21 mouse cellular contexts compared by ENCODE assay signal in the genomic region with DNA sequence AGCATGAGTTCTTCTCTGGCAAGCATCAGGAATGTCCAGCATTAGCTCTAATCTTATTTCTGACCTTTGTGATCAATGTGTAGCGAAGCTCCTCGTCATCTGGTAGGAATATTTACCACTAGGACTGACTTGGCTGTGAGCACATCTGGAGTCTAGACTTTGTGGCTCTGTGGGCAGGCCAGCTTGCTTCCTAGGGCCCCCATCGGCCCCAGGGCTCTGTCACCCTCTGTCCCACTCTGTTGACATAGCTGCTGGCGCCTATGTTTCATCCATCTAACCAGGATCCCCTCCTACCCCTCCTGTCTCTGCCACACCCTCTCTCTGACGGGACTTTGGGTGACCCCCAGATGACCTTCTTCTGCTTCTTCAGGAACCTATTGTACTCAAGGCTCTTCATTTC.
DNase-seq lines count a peak whose midpoint lies in the region; ATAC-seq and TF ChIP-seq lines count a peak whose summit lies in the region.
"Had no signal": no experiment of that assay in that cellular context is flagged by ENCODE, and none has a peak within 500 bp of the region (broad histone marks: within the 10 kb centered on the region; RNA-seq: fewer than 3 reads in every experiment).

No protein-coding gene starts in this region.

- H3K4me3 ChIP-seq in lung, embryonic 16.5 days (ENCODE audit: low read length) = no peak overlapping the region
- no peak overlapping the region for H3K4me3 ChIP-seq in lung, postnatal 0 days (ENCODE audit: low read depth, low read length)
- no peak overlapping the region for H3K4me3 ChIP-seq in embryonic facial prominence, embryonic 10.5 days
- no peak overlapping the region for H3K4me3 ChIP-seq in neural tube, embryonic 11.5 days (ENCODE audit: low read depth, low read length)
- H3K4me3 ChIP-seq: embryonic facial prominence, embryonic 12.5 days; hindbrain, embryonic 15.5 days; intestine, embryonic 15.5 days; limb, embryonic 13.5 days had no signal

- no peaks in the 10 kb centered on the region for H3K27me3 ChIP-seq in lung, embryonic 16.5 days (ENCODE audit: control insufficient read depth, insufficient read depth, low read depth, low read length)
- H3K27me3 ChIP-seq in lung, postnatal 0 days (replicated peaks; ENCODE audit: insufficient read depth, low read length) = no peaks in the 10 kb centered on the region
- no peaks in the 10 kb centered on the region for H3K27me3 ChIP-seq in embryonic facial prominence, embryonic 10.5 days (replicated peaks; ENCODE audit: low read depth, poor library complexity, severe bottlenecking)
- no peaks in the 10 kb centered on the region for H3K27me3 ChIP-seq in neural tube, embryonic 11.5 days (ENCODE audit: control insufficient read depth, insufficient read depth, low read length)
- H3K27me3 ChIP-seq: embryonic facial prominence, embryonic 12.5 days; hindbrain, embryonic 15.5 days; intestine, embryonic 15.5 days; limb, embryonic 13.5 days had no signal

- TF ChIP-seq EP300 in lung, postnatal 0 days (IDR thresholded peaks at IDR 0.05) = no peak

- DNase-seq in heart, adult 11 months = peak; percentile 83
- no peak for DNase-seq in heart, adult 18-20 months
- DNase-seq in lung, postnatal 0 days (ENCODE audit: low spot score) = no peak
- peak; percentile 61 for DNase-seq in embryonic facial prominence, embryonic 10.5 days (ENCODE audit: low spot score)
- peak; percentile 38 for DNase-seq in neural tube, embryonic 11.5 days (ENCODE audit: low spot score)
- DNase-seq in kidney, postnatal 10 days = no peak
- no peak for DNase-seq in thymus, postnatal 25 days
- DNase-seq: adrenal gland, postnatal 14 days; cerebellum, adult 9-11 months; kidney, adult 9 months; lung, postnatal 36 days; thymus, postnatal 36 days had no signal

- 25% methylated on average over 5 of the region's 5 CpGs for WGBS in lung, embryonic 16.5 days
- 35% methylated on average over 5 of the region's 5 CpGs for WGBS in lung, postnatal 0 days
- WGBS in embryonic facial prominence, embryonic 10.5 days = 33% methylated on average over 5 of the region's 5 CpGs
- 39% methylated on average over 5 of the region's 5 CpGs for WGBS in neural tube, embryonic 11.5 days

- no peak overlapping the region for H3K4me2 ChIP-seq in lung, embryonic 16.5 days (ENCODE audit: low read depth, low read length)
- no peak overlapping the region for H3K4me2 ChIP-seq in lung, postnatal 0 days (replicated peaks; ENCODE audit: low read depth, low read length)
- H3K4me2 ChIP-seq in neural tube, embryonic 11.5 days (ENCODE audit: low read depth) = no peak overlapping the region
- H3K4me2 ChIP-seq: embryonic facial prominence, embryonic 12.5 days; hindbrain, embryonic 15.5 days; intestine, embryonic 15.5 days; limb, embryonic 13.5 days had no signal

- no peak overlapping the region for H3K27ac ChIP-seq in lung, embryonic 16.5 days (ENCODE audit: low read length)
- H3K27ac ChIP-seq in lung, postnatal 0 days (ENCODE audit: low read length) = no peak overlapping the region
- peak overlapping the region; percentile 7 for H3K27ac ChIP-seq in embryonic facial prominence, embryonic 10.5 days (replicated peaks)
- no peak overlapping the region for H3K27ac ChIP-seq in neural tube, embryonic 11.5 days (ENCODE audit: low read depth, low read length)
- H3K27ac ChIP-seq: embryonic facial prominence, embryonic 12.5 days; hindbrain, embryonic 15.5 days; intestine, embryonic 15.5 days; limb, embryonic 13.5 days; liver, embryonic 14.5 days had no signal

- no peak for TF ChIP-seq CTCF in lung, postnatal 0 days (IDR thresholded peaks at IDR 0.05)

- no peaks in the 10 kb centered on the region for H3K36me3 ChIP-seq in lung, embryonic 16.5 days (ENCODE audit: control insufficient read depth, insufficient read depth, low read length)
- H3K36me3 ChIP-seq in lung, postnatal 0 days (ENCODE audit: insufficient read depth, low read length) = no peaks in the 10 kb centered on the region
- H3K36me3 ChIP-seq in embryonic facial prominence, embryonic 10.5 days (replicated peaks) = no peaks in the 10 kb centered on the region
- no peaks in the 10 kb centered on the region for H3K36me3 ChIP-seq in neural tube, embryonic 11.5 days (ENCODE audit: control insufficient read depth, insufficient read depth, low read length)
- H3K36me3 ChIP-seq: embryonic facial prominence, embryonic 12.5 days; G1E; hindbrain, embryonic 15.5 days; intestine, embryonic 15.5 days; limb, embryonic 13.5 days had no signal

- 0 out of 2 replicates have a peak, but pooled peaks have one; percentile 57 for ATAC-seq in lung, embryonic 16.5 days (ENCODE audit: low read depth)
- ATAC-seq in lung, postnatal 0 days = no peak
- no peak for ATAC-seq in neural tube, embryonic 11.5 days (ENCODE audit: insufficient read depth, low FRiP score, low TSS enrichment)
- ATAC-seq: forebrain, embryonic 16.5 days; intestine, embryonic 15.5 days; midbrain, embryonic 16.5 days had no signal

- no peaks in the 10 kb centered on the region for H3K9me3 ChIP-seq in lung, embryonic 16.5 days (ENCODE audit: control insufficient read depth, low read length)
- H3K9me3 ChIP-seq in lung, postnatal 0 days (ENCODE audit: low read length) = no peaks in the 10 kb centered on the region
- H3K9me3 ChIP-seq in embryonic facial prominence, embryonic 10.5 days = no peaks in the 10 kb centered on the region
- no peaks in the 10 kb centered on the region for H3K9me3 ChIP-seq in neural tube, embryonic 11.5 days (ENCODE audit: control insufficient read depth, low read length)
- H3K9me3 ChIP-seq: embryonic facial prominence, embryonic 12.5 days; hindbrain, embryonic 15.5 days; intestine, embryonic 15.5 days; limb, embryonic 13.5 days had no signal

- 0 out of 2 replicates have a peak, but pooled peaks cover 5% of the 10 kb centered on the region for H3K4me1 ChIP-seq in lung, embryonic 16.5 days (replicated peaks; ENCODE audit: control insufficient read depth, insufficient read depth, low read length)
- no peaks in the 10 kb centered on the region for H3K4me1 ChIP-seq in lung, postnatal 0 days (ENCODE audit: insufficient read depth, low read depth, low read length)
- H3K4me1 ChIP-seq in embryonic facial prominence, embryonic 10.5 days = peaks cover 9% of the 10 kb centered on the region
- H3K4me1 ChIP-seq in neural tube, embryonic 11.5 days (ENCODE audit: control insufficient read depth, insufficient read depth, low read length) = 0 out of 2 replicates have a peak, but pooled peaks cover 6% of the 10 kb centered on the region
- H3K4me1 ChIP-seq: hindbrain, embryonic 15.5 days; intestine, embryonic 15.5 days had no signal

- H3K9ac ChIP-seq in lung, embryonic 16.5 days (ENCODE audit: low read length) = no peak overlapping the region
- no peak overlapping the region for H3K9ac ChIP-seq in lung, postnatal 0 days (replicated peaks; ENCODE audit: low read depth)
- H3K9ac ChIP-seq in neural tube, embryonic 11.5 days (ENCODE audit: low read length) = no peak overlapping the region
- H3K9ac ChIP-seq: embryonic facial prominence, embryonic 12.5 days; hindbrain, embryonic 15.5 days; intestine, embryonic 15.5 days; limb, embryonic 13.5 days; liver, embryonic 14.5 days had no signal

Comparison
In these comparisons a context has a peak if more than half of its experiments do, and no peak if none do; other contexts are left out.
1. DNase-seq: peak in heart, adult 11 months (single experiment), embryonic facial prominence, embryonic 10.5 days (single experiment) and neural tube, embryonic 11.5 days (single experiment); none in heart, adult 18-20 months (0 of 2), lung, postnatal 0 days (single experiment), kidney, postnatal 10 days (single experiment) and thymus, postnatal 25 days (single experiment).